Mouse (Mus musculus) liver, adult 2 months (tissue): ENCODE data around the gene Gchfr.

Source experiments
- CTCF ChIP-seq: fragments of 200-500 bp; IDR thresholded peaks from 2 replicates; pipeline ENCODE4 v1.5.1; 2011; ENCODE audit warnings: low read depth, low read length, control low read depth
- POLR2A ChIP-seq: fragments of 200-500 bp; IDR thresholded peaks from 2 replicates; pipeline ENCODE4 v1.6.1; 2011; ENCODE audit warnings: low read length, control low read depth; ENCODE audit not compliant: insufficient read depth; ENCODE audit errors: extremely low read depth

GRCm38 (mm10) chr2:119175614-119176013 is 8.0 kb downstream of the Gchfr start:
- TF ChIP-seq CTCF (no peak), POLR2A (no peak)
